Mouse (Mus musculus) hindbrain, embryonic 10.5 days (tissue): ENCODE results near the gene Cacnb1. TPM values are rescaled to one million over a fixed set of nuclear protein-coding genes. Genes with fewer than 3 reads are reported as not detected.

Experiments used
- DNase-seq: peaks from one replicate; pipeline ENCODE4 v3.0.0-alpha.2; 2017; ENCODE audit warnings: low spot score
- H3K27ac ChIP-seq: fragments of 300-500 bp; sonication (generic); 2 replicates; pipeline ENCODE4 v1.5.1; 2016; ENCODE audit warnings: mild to moderate bottlenecking, moderate library complexity
- H3K27me3 ChIP-seq: fragments of 300-500 bp; sonication (generic); 2 replicates; pipeline ENCODE4 v1.6.1; 2016; ENCODE audit warnings: mild to moderate bottlenecking; ENCODE audit not compliant: poor library complexity, insufficient read depth, severe bottlenecking
- H3K36me3 ChIP-seq: fragments of 300-500 bp; sonication (generic); 2 replicates; pipeline ENCODE4 v1.6.1; 2016; ENCODE audit warnings: mild to moderate bottlenecking, moderate library complexity
- H3K4me1 ChIP-seq: fragments of 300-500 bp; sonication (generic); replicated peaks from 2 replicates; pipeline ENCODE4 v1.6.1; 2016; ENCODE audit warnings: mild to moderate bottlenecking
- H3K4me3 ChIP-seq: fragments of 300-500 bp; sonication (generic); 2 replicates; pipeline ENCODE4 v1.5.1; 2016; ENCODE audit warnings: mild to moderate bottlenecking, moderate library complexity
- H3K9me3 ChIP-seq: fragments of 300-500 bp; sonication (generic); 2 replicates; pipeline ENCODE4 v1.6.1; 2016; ENCODE audit warnings: mild to moderate bottlenecking, moderate library complexity
- WGBS: fragments of 180-500 bp; shearing (Covaris S2); methylation state at CpG from one replicate; pipeline ENCODE4 v1.1.7; 2016; 5-methylcytosine and 5-hydroxymethylcytosine counted together
- polyA plus RNA-seq: library from polyadenylated mRNA; unstranded; fragments of >200 nt; fragmentation: Nextera tagmentation; extraction: Ambion mirVana; gene quantifications from 2 replicates; pipeline ENCODE4 v1.2.1, GENCODE M21; 2016

Gene Cacnb1
- 7.6 and 22.9 TPM in 2 replicates for polyA plus RNA-seq

- peak within 1 kb of the TSS; percentile 94 for H3K27ac ChIP-seq
- peaks cover 70% of the 10 kb centered on the region for H3K4me1 ChIP-seq
- under 1% methylated on average over 52 of the region's 52 CpGs for WGBS
- H3K4me3 ChIP-seq, result peak within 1 kb of the TSS; percentile 80
- peaks cover 23% of the 10 kb centered on the region for H3K27me3 ChIP-seq
- H3K36me3 ChIP-seq, result peaks cover 6% of the 10 kb centered on the region
- no peaks in the 10 kb centered on the region for H3K9me3 ChIP-seq
- DNase-seq, result peak; percentile 87
These were observed at the start of gene Cacnb1 for GRCm38 (mm10) chr11:98022555-98023371. Gene Cacnb1, minus strand, starts transcription at chr11:98023034.

GRCm38 (mm10) chr11:98067255-98067654, 44.4 kb upstream of the Cacnb1 start:
- Histone ChIP-seq H3K4me1 (peaks cover 9% of the 10 kb centered on the region), H3K27me3 (no peaks in the 10 kb centered on the region), H3K4me3 (no peak overlapping the region), H3K9me3 (0 out of 2 replicates have a peak, but pooled peaks cover 8% of the 10 kb centered on the region), H3K36me3 (no peaks in the 10 kb centered on the region), H3K27ac (no peak overlapping the region)
- WGBS, result 93% methylated on average over 21 of the region's 21 CpGs
- DNase-seq, result no peak

DNA sequence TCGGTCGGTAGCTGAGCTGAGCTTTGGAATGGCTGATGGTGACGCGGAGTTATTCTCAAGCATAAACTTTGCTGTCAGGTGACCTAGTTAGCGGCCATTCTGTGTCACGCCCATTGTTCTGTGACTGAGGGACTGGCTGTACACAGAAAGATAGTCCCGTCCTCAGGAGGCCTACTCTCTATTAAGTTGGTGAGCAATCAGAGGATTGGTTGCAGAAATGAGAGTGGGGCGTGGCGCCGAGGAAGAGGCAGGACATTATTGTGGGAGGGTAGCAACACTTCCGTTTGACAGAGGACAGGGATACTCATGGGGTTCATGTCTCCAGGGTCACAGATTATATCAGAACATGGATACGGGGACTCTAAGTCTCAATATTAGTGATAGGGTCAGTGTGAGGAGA, 43.4 kb upstream of the Cacnb1 start:
- Histone ChIP-seq H3K4me1 (peaks cover 9% of the 10 kb centered on the region), H3K27ac (no peak overlapping the region), H3K27me3 (no peaks in the 10 kb centered on the region), H3K36me3 (no peaks in the 10 kb centered on the region), H3K4me3 (no peak overlapping the region), H3K9me3 (0 out of 2 replicates have a peak, but pooled peaks cover 8% of the 10 kb centered on the region)
- no peak for DNase-seq
- WGBS, result 91% methylated on average over 12 of the region's 12 CpGs

- H3K4me3 ChIP-seq, result no peak overlapping the region
- 0 out of 2 replicates have a peak, but pooled peaks cover 2% of the 10 kb centered on the region for H3K9me3 ChIP-seq
- peaks cover 14% of the 10 kb centered on the region for H3K27me3 ChIP-seq
- DNase-seq, result no peak
- no peaks in the 10 kb centered on the region for H3K36me3 ChIP-seq
- WGBS, result 70% methylated on average over 6 of the region's 6 CpGs
- no peak overlapping the region for H3K27ac ChIP-seq
- peaks cover 27% of the 10 kb centered on the region for H3K4me1 ChIP-seq
These were observed 39.2 kb upstream of the Cacnb1 start for GRCm38 (mm10) chr11:98061904-98062562.

DNA sequence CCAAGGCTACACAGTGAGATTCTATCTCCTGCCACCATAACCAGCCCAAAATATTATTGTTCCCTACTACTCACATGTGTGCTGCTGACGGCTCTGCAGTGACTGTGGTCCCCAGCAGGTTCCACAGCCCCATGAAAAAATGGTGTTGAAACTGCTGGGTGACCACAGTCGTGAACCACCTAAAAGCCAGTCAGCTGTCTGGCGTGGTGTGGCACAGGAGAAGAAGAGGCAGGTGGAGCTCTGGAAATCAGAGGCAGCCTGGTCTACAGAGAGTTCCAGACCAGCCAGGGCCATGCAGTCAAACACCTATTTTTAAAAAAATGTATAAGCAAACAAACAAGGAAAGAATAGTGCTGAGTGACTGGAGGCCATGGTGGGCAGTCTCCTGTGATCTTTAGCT, 38.6 kb upstream of the Cacnb1 start:
- H3K27me3 ChIP-seq, result peaks cover 18% of the 10 kb centered on the region
- 72% methylated on average over 3 of the region's 3 CpGs for WGBS
- H3K9me3 ChIP-seq, result no peaks in the 10 kb centered on the region
- H3K36me3 ChIP-seq, result no peaks in the 10 kb centered on the region
- no peak overlapping the region for H3K4me3 ChIP-seq
- DNase-seq, result no peak
- peaks cover 27% of the 10 kb centered on the region for H3K4me1 ChIP-seq
- H3K27ac ChIP-seq, result no peak overlapping the region

DNA sequence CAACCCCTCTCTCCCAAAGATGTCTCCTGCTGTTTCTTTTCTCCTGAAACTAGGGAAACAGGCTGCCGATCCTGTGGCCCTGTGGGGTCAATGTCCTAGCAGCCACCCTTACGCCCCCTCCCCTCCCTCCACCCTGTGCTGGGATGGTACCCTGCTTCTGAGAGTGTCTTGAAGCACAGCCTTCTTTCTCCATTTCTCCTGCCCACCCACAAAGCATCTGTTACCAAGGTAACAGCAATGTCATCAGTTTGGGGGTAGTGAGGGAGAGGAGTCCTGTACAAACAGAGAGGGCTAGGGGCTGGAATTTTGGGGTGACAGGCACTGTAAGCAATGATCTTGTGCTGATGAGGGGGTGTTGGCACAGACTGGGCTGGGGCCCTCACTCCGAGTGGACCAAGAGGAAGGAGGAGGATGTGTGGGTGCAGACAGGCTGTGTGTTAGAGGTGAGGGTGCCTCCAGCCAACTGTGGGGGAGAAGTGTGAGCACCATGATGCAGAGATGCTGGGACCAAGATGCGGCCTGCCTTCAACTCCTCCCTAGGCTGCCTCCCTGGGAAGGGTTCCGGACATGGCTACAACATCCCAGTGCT, 37.4 kb upstream of the Cacnb1 start:
- peaks cover 26% of the 10 kb centered on the region for H3K27me3 ChIP-seq
- no peaks in the 10 kb centered on the region for H3K9me3 ChIP-seq
- DNase-seq, result no peak
- H3K4me3 ChIP-seq, result no peak overlapping the region
- H3K36me3 ChIP-seq, result no peaks in the 10 kb centered on the region
- H3K27ac ChIP-seq, result 0 out of 2 replicates have a peak overlapping the region, but pooled peaks have one; percentile 23
- H3K4me1 ChIP-seq, result peaks cover 21% of the 10 kb centered on the region
- WGBS, result 75% methylated on average over 5 of the region's 5 CpGs

DNA sequence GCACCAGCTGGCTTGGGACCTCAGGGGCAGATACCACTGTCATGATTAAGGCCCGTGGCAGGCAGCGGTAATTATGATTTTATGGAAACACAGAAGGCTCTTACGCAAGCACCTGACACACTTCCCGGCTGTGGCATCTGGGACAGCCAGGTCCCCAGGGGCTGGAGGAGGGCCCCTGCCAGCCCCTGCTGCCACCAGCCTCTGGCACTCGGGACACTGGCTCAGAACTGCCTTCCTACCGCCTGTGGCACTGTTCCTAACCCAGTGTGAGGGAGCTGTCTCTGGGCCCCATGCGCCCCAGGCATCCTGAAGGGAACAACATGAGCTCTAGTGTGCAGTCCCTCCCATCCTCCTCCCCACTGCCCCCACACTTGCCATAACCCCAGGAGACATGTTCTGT, 36.8 kb upstream of the Cacnb1 start:
- DNase-seq, result no peak

GRCm38 (mm10) chr11:98057998-98058397, 35.2 kb upstream of the Cacnb1 start:
- Histone ChIP-seq H3K27ac (no peak overlapping the region), H3K36me3 (no peaks in the 10 kb centered on the region), H3K4me1 (peaks cover 28% of the 10 kb centered on the region), H3K27me3 (peaks cover 46% of the 10 kb centered on the region), H3K9me3 (no peaks in the 10 kb centered on the region), H3K4me3 (no peak overlapping the region)
- 84% methylated on average over 5 of the region's 5 CpGs for whole genome bisulfite sequencing
- no peak for DNase-seq

More for the DNA sequence above, 36.8 kb upstream of the Cacnb1 start:
- peaks cover 19% of the 10 kb centered on the region for H3K4me1 ChIP-seq
- peaks cover 30% of the 10 kb centered on the region for H3K27me3 ChIP-seq
- H3K9me3 ChIP-seq, result no peaks in the 10 kb centered on the region
- no peak overlapping the region for H3K4me3 ChIP-seq
- 68% methylated on average over 7 of the region's 7 CpGs for WGBS
- H3K36me3 ChIP-seq, result no peaks in the 10 kb centered on the region
- H3K27ac ChIP-seq, result 0 out of 2 replicates have a peak overlapping the region, but pooled peaks have one; percentile 23

DNA sequence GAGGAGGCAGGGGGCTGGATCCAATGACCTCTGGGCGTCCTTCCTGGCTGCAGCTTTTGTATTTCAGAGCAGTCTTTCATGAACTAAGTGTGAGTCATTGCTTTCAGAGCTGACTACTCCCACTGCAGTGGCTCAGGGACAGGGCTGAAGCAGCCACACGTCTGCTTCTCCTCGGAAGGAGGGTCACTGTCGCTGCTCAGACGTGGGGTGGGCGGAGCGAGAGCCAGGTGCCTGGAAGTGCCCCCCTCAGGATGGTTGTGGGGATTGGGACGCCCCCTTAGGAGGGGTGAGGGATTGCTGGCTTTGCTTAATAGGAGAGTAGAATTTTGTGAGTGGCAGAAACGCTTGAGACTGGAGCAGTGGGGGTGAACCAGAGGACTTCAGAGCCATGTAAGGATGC, 34.6 kb upstream of the Cacnb1 start:
- Histone ChIP-seq H3K4me1 (peaks cover 34% of the 10 kb centered on the region), H3K36me3 (no peaks in the 10 kb centered on the region), H3K27me3 (peaks cover 51% of the 10 kb centered on the region), H3K4me3 (no peak overlapping the region), H3K27ac (0 out of 2 replicates have a peak overlapping the region, but pooled peaks have one; percentile 59), H3K9me3 (no peaks in the 10 kb centered on the region)
- 24% methylated on average over 9 of the region's 9 CpGs for WGBS
- DNase-seq, result no peak

- H3K27me3 ChIP-seq, result peaks cover 85% of the 10 kb centered on the region
- H3K9me3 ChIP-seq, result no peaks in the 10 kb centered on the region
- no peaks in the 10 kb centered on the region for H3K36me3 ChIP-seq
- peak within 1 kb of the TSS; percentile 55 for H3K4me3 ChIP-seq
- DNase-seq, result peak; percentile 90
- peaks cover 48% of the 10 kb centered on the region for H3K4me1 ChIP-seq
- WGBS, result 2% methylated on average over 45 of the region's 48 CpGs
- peak within 1 kb of the TSS; percentile 75 for H3K27ac ChIP-seq
These were observed 30.4 kb upstream of the Cacnb1 start, which contains the start of gene Stac2 for GRCm38 (mm10) chr11:98052989-98053834. Gene Stac2, minus strand, starts transcription at chr11:98053462.

- Histone ChIP-seq H3K27me3 (peaks cover 91% of the 10 kb centered on the region), H3K9me3 (no peaks in the 10 kb centered on the region), H3K27ac (peak overlapping the region; percentile 75), H3K4me1 (peaks cover 44% of the 10 kb centered on the region), H3K4me3 (peak overlapping the region; percentile 55), H3K36me3 (no peaks in the 10 kb centered on the region)
- DNase-seq, result peak; percentile 44
- WGBS, result under 1% methylated on average over 83 of the region's 83 CpGs
These were observed 29.5 kb upstream of the Cacnb1 start for GRCm38 (mm10) chr11:98052129-98052988.
